Mouse (Mus musculus): ENCODE data around the gene Zfp873. TPM values are rescaled to one million over a fixed set of nuclear protein-coding genes. Genes with fewer than 3 reads are reported as not detected.

The Zfp873 gene
- 12.0 TPM for polyA plus RNA-seq (2017; shearing (Covaris generic))

DNA sequence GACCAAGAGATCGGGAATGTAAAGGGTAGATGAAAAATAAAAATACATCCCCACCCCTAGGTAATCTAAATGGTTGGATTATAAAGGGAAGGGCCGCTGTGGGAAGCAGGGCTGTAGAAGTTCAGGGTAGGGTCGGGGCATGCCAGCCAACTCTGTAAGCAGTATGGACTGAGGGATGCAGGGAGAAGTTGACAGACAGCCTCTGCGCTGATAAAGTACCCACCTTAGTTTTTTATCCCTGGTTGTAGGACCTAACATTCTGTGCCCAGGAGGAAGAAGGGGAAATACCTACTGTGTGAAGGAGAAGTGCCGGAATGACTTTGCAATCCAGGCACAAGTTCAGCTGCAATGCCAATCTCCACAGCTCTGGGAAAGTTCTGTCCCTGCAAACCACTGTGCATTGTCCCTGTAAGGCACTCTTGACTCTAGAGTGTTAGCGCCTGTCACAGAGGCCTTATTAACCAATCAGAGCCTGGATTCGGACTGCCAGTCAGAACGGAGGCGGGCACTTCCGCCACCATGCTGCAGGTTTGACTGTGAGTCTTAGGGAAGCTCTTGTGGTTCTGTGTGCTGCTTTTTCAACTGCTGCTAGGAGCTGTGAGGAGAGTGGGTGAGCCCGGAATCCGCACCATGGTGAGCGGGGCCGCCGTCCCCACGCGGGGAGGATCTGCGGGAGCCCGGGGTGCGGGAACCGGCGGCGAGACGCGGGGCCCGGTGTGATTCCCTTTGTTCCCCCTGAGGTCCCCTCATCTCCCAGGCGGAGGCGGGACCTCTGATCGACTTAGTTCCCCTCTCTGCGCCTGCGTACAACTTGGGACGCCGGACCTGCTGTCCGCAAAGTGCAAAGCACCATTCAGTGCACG lies at the start of gene Zfp873:
Gene Zfp873, plus strand, starts transcription at position 527 of the 863 bp plus-strand sequence.

GRCm38 (mm10) chr10:82082728-82083621 lies 35.1 kb downstream of the Zfp873 start, which contains the start of gene BC024063:
BC024063 (plus strand) TSS chr10:82083353.

Other genes with a start within 250 kb of the Zfp873 start
- 7.4 TPM for gene Gm4767, start 235.9 kb upstream of the Zfp873 start, polyA plus RNA-seq (2017; shearing (Covaris generic))
- gene Gm32687, start 184.2 kb upstream of the Zfp873 start, polyA plus RNA-seq (2017; shearing (Covaris generic)): 11.7 TPM
- 5.1 TPM for gene Zfp781, start 117.6 kb upstream of the Zfp873 start, polyA plus RNA-seq (2017; shearing (Covaris generic))
- gene BC024063, start 35.2 kb downstream of the Zfp873 start, polyA plus RNA-seq (2017; shearing (Covaris generic)): 6.8 TPM
- gene AU041133, start 79.9 kb downstream of the Zfp873 start, polyA plus RNA-seq (2017; shearing (Covaris generic)): 14.6 TPM
- 12.5 TPM for gene Zfp938, start 193.2 kb downstream of the Zfp873 start, polyA plus RNA-seq (2017; shearing (Covaris generic))